Mouse (Mus musculus): ENCODE measurements around the gene Cpox. TPM values are rescaled to one million over a fixed set of nuclear protein-coding genes. Genes with fewer than 3 reads are reported as not detected.
"Not testable (repeated sequence)": the region's sequence is repeated elsewhere in the genome, so short reads cannot be mapped to it uniquely, and the experiment has no call there.

The Cpox gene
- polyA plus RNA-seq, 1 experiment from 2014 or later = 48.0 TPM

DNA sequence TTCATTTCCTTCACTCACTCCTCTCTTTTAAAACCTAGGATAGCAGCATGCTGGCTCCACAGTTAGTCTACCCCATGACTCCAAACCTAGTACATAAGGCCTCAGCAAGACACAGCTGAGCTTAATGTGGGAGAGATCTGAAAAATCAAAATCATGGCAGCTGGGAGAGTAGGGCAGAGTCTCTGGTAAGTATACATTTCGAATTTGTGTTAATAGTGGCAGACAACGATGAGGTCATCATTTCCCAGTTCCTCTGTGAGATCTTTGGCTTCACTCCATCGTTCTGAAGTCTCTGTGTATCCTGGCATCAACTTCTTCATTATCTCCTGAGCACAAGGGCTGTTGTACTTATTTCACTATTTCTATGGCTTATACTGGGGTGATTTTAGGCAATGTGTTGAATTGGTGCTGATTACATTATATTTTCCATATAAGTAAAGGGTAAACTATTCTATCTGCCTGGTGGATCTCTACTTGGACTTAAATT lies 31.4 kb upstream of the Cpox start, which contains the start of gene E330017A01Rik:
Gene E330017A01Rik (minus strand): TSS at position 51 of the 487 bp plus-strand sequence.
- Histone ChIP-seq H3K27me3 (replicated peaks) (no peaks in the 10 kb centered on the region), H3K9ac (no peak within 1 kb of the TSS), H3K36me3 (no peaks in the 10 kb centered on the region), H3K4me2 (no peak within 1 kb of the TSS), H3K9me3 (replicated peaks) (no peaks in the 10 kb centered on the region), H3K4me3 (no peak within 1 kb of the TSS), H3K4me1 (replicated peaks) (no peaks in the 10 kb centered on the region), H3K27ac (ENCODE audit: poor library complexity, severe bottlenecking) (no peak within 1 kb of the TSS)
- 48% methylated on average over 3 of the region's 3 CpGs for WGBS
- ATAC-seq (ENCODE audit: insufficient number of reproducible peaks, low FRiP score) = no peak

GRCm38 (mm10) chr16:58649979-58650378 lies 20.1 kb upstream of the Cpox start:
- no peak overlapping the region for H3K9ac ChIP-seq
- no peak overlapping the region for H3K4me3 ChIP-seq
- ATAC-seq (ENCODE audit: insufficient number of reproducible peaks, low FRiP score) = no peak
- H3K27ac ChIP-seq (ENCODE audit: poor library complexity, severe bottlenecking) = no peak overlapping the region
- H3K36me3 ChIP-seq = no peaks in the 10 kb centered on the region
- H3K27me3 ChIP-seq (replicated peaks) = no peaks in the 10 kb centered on the region
- 92% methylated on average over 10 of the region's 10 CpGs for WGBS
- no peak overlapping the region for H3K4me2 ChIP-seq
- no peaks in the 10 kb centered on the region for H3K4me1 ChIP-seq (replicated peaks)
- no peaks in the 10 kb centered on the region for H3K9me3 ChIP-seq (replicated peaks)

DNA sequence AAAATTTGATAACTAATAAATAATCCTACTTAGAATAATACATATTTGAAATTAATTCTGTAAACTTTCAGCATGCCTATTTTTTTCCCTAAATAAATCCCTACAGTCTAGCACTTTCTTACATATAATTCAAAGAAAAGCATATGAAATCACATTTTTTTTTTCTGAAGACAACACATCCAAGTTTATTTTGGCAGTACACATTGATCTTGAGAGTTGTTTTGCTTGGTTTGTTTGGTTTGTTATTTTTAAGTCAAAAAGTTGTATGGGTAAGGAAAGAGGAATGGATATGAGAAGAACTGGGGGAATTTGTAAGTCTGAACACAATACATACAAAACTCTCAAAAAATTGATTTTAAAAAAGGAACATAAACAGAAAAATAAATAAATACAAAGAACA lies 14.3 kb upstream of the Cpox start:
- Histone ChIP-seq H3K4me2 (no peak overlapping the region), H3K36me3 (no peaks in the 10 kb centered on the region), H3K4me1 (replicated peaks) (0 out of 2 replicates have a peak, but pooled peaks cover 2% of the 10 kb centered on the region), H3K27me3 (replicated peaks) (no peaks in the 10 kb centered on the region), H3K9ac (no peak overlapping the region), H3K4me3 (no peak overlapping the region), H3K9me3 (replicated peaks) (no peaks in the 10 kb centered on the region), H3K27ac (ENCODE audit: poor library complexity, severe bottlenecking) (no peak overlapping the region)
- ATAC-seq (ENCODE audit: insufficient number of reproducible peaks, low FRiP score) = no peak

GRCm38 (mm10) chr16:58656526-58656925 lies 13.6 kb upstream of the Cpox start:
- H3K4me3 ChIP-seq = no peak overlapping the region
- WGBS = 66% methylated on average over 4 of the region's 4 CpGs
- H3K9ac ChIP-seq = no peak overlapping the region
- 0 out of 2 replicates have a peak, but pooled peaks cover 2% of the 10 kb centered on the region for H3K4me1 ChIP-seq (replicated peaks)
- ATAC-seq (ENCODE audit: insufficient number of reproducible peaks, low FRiP score) = no peak
- no peak overlapping the region for H3K4me2 ChIP-seq
- no peaks in the 10 kb centered on the region for H3K27me3 ChIP-seq (replicated peaks)
- no peaks in the 10 kb centered on the region for H3K36me3 ChIP-seq
- no peak overlapping the region for H3K27ac ChIP-seq (ENCODE audit: poor library complexity, severe bottlenecking)
- H3K9me3 ChIP-seq (replicated peaks) = no peaks in the 10 kb centered on the region

GRCm38 (mm10) chr16:58658668-58659067 lies 11.4 kb upstream of the Cpox start:
- Histone ChIP-seq H3K27ac (ENCODE audit: poor library complexity, severe bottlenecking) (no peak overlapping the region), H3K9ac (no peak overlapping the region), H3K4me3 (no peak overlapping the region), H3K4me2 (no peak overlapping the region), H3K27me3 (replicated peaks) (no peaks in the 10 kb centered on the region), H3K36me3 (no peaks in the 10 kb centered on the region), H3K9me3 (replicated peaks) (no peaks in the 10 kb centered on the region), H3K4me1 (replicated peaks) (0 out of 2 replicates have a peak, but pooled peaks cover 2% of the 10 kb centered on the region)
- no peak for ATAC-seq (ENCODE audit: insufficient number of reproducible peaks, low FRiP score)
- WGBS = 72% methylated on average over 6 of the region's 6 CpGs

DNA sequence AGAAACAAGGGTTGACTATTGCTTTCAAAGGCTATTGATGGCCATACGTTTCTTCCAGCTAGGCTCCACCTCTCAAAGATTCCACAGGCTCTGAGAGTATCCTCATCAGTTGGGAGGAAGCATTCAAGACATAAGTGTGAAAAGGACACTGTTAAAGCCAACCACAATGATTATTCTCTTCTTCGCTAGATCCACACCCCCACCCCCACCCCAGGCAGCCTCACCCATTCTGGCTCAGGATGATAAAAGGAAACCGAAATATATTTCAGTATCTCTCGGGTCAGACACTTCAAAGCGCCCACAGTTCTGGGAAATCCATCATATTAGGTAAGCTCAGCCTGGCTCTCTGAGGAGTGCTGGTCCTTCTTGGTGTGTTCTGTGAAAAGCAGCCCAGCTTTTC lies 8.3 kb upstream of the Cpox start:
- peak overlapping the region; percentile 28 for H3K4me2 ChIP-seq
- 61% methylated on average over 5 of the region's 5 CpGs for WGBS
- no peaks in the 10 kb centered on the region for H3K4me1 ChIP-seq (replicated peaks)
- no peaks in the 10 kb centered on the region for H3K27me3 ChIP-seq (replicated peaks)
- no peak overlapping the region for H3K9ac ChIP-seq
- no peak overlapping the region for H3K4me3 ChIP-seq
- H3K27ac ChIP-seq (ENCODE audit: poor library complexity, severe bottlenecking) = peak overlapping the region; percentile 43
- no peaks in the 10 kb centered on the region for H3K36me3 ChIP-seq
- H3K9me3 ChIP-seq (replicated peaks) = no peaks in the 10 kb centered on the region
- ATAC-seq (ENCODE audit: insufficient number of reproducible peaks, low FRiP score) = peak; percentile 85

DNA sequence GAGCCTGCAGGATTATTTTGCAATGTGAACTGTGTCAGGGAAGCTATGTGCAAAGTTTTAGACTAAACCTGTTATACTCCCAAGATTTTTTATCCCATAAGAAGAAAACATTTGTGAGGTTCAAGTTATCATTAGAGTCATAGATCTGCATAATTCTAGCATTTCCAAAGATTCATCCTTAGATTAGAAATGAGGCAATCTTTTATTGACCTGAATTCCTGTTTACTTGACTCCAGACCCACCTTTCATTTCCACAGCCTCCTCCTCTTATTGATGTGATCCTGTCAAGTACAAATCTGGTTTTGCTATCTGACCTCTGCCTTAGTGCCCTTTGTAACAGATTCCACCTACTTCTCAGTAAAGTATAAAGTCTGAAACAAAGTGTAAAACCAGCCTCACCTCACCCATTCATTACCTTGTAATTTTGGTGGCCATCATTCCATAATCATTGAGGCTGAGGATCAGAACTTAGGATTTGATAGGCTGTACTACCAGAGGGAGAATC lies 7.8 kb upstream of the Cpox start:
- Histone ChIP-seq H3K27me3 (replicated peaks) (no peaks in the 10 kb centered on the region), H3K4me2 (no peak overlapping the region), H3K27ac (ENCODE audit: poor library complexity, severe bottlenecking) (no peak overlapping the region), H3K36me3 (no peaks in the 10 kb centered on the region), H3K4me1 (replicated peaks) (no peaks in the 10 kb centered on the region), H3K4me3 (no peak overlapping the region), H3K9me3 (replicated peaks) (no peaks in the 10 kb centered on the region), H3K9ac (no peak overlapping the region)
- no peak for ATAC-seq (ENCODE audit: insufficient number of reproducible peaks, low FRiP score)

DNA sequence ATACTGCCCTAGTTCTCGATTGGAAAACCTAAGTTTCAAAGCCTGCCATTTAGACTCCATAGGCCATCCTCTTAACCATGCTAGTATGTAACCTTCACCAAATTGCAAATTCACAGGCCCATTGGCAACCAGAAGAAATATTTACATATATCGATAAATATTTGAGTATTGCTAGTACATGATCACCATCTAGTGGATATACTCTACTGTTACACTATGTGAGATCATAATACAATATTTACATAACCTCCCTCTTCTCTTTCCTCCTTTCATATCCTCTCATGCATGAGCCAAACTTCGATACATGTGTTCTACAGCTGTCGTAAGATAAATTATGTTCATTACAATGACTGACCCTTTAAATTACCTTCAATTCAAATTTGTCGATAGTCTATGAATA lies 7.1 kb upstream of the Cpox start:
- ATAC-seq (ENCODE audit: insufficient number of reproducible peaks, low FRiP score) = no peak

GRCm38 (mm10) chr16:58663816-58664215 lies 6.3 kb upstream of the Cpox start:
- no peaks in the 10 kb centered on the region for H3K27me3 ChIP-seq (replicated peaks)
- no peaks in the 10 kb centered on the region for H3K9me3 ChIP-seq (replicated peaks)
- H3K27ac ChIP-seq (ENCODE audit: poor library complexity, severe bottlenecking) = no peak overlapping the region
- H3K36me3 ChIP-seq = no peaks in the 10 kb centered on the region
- peaks cover 4% of the 10 kb centered on the region for H3K4me1 ChIP-seq (replicated peaks)
- WGBS = 79% methylated on average over 2 of the region's 2 CpGs
- H3K9ac ChIP-seq = no peak overlapping the region
- no peak overlapping the region for H3K4me3 ChIP-seq
- H3K4me2 ChIP-seq = no peak overlapping the region
- ATAC-seq (ENCODE audit: insufficient number of reproducible peaks, low FRiP score) = no peak

More for the DNA sequence above, 7.1 kb upstream of the Cpox start:
- 77% methylated on average over 5 of the region's 5 CpGs for WGBS
- Histone ChIP-seq H3K27me3 (replicated peaks) (no peaks in the 10 kb centered on the region), H3K9me3 (replicated peaks) (no peaks in the 10 kb centered on the region), H3K36me3 (no peaks in the 10 kb centered on the region), H3K4me2 (no peak overlapping the region), H3K27ac (ENCODE audit: poor library complexity, severe bottlenecking) (no peak overlapping the region), H3K4me1 (replicated peaks) (no peaks in the 10 kb centered on the region), H3K4me3 (no peak overlapping the region), H3K9ac (no peak overlapping the region)

GRCm38 (mm10) chr16:58665137-58665536 lies 5.0 kb upstream of the Cpox start:
- not testable (repeated sequence) for H3K9ac ChIP-seq; H3K9me3 ChIP-seq (replicated peaks); H3K4me1 ChIP-seq (replicated peaks); H3K27me3 ChIP-seq (replicated peaks); H3K27ac ChIP-seq (ENCODE audit: poor library complexity, severe bottlenecking); H3K36me3 ChIP-seq; ATAC-seq (ENCODE audit: insufficient number of reproducible peaks, low FRiP score); H3K4me3 ChIP-seq; H3K4me2 ChIP-seq

GRCm38 (mm10) chr16:58666681-58667080 lies 3.4 kb upstream of the Cpox start:
- H3K27me3 ChIP-seq (replicated peaks); H3K9ac ChIP-seq; H3K9me3 ChIP-seq (replicated peaks); H3K36me3 ChIP-seq; ATAC-seq (ENCODE audit: insufficient number of reproducible peaks, low FRiP score); H3K27ac ChIP-seq (ENCODE audit: poor library complexity, severe bottlenecking); H3K4me2 ChIP-seq; H3K4me3 ChIP-seq: not testable (repeated sequence)
- peaks cover 18% of the 10 kb centered on the region for H3K4me1 ChIP-seq (replicated peaks)
- WGBS = 81% methylated on average over 3 of the region's 3 CpGs

- H3K36me3 ChIP-seq = peaks cover 8% of the 10 kb centered on the region; the same call in 1 of the 2 replicates
- peak overlapping the region; percentile 88 for H3K27ac ChIP-seq (ENCODE audit: poor library complexity, severe bottlenecking)
- ATAC-seq (ENCODE audit: insufficient number of reproducible peaks, low FRiP score) = no peak
- no peak overlapping the region for H3K4me3 ChIP-seq
- peaks cover 18% of the 10 kb centered on the region for H3K4me1 ChIP-seq (replicated peaks)
- no peak overlapping the region for H3K4me2 ChIP-seq
- no peaks in the 10 kb centered on the region for H3K27me3 ChIP-seq (replicated peaks)
- H3K9me3 ChIP-seq (replicated peaks) = no peaks in the 10 kb centered on the region
- no peak overlapping the region for H3K9ac ChIP-seq
- WGBS = 72% methylated on average over 3 of the region's 3 CpGs
Measured at GRCm38 (mm10) chr16:58668586-58668985, 1.5 kb upstream of the Cpox start.
